Mouse (Mus musculus): ENCODE data around the gene Pde6g. TPM values are rescaled to one million over a fixed set of nuclear protein-coding genes. Genes with fewer than 3 reads are reported as not detected.

The Pde6g gene
- total and polyA plus RNA-seq, 3 experiments = 0.35 to 0.84 TPM; not detected in 1

- no peak for TF ChIP-seq USF2 (IDR thresholded peaks at IDR 0.05; ENCODE audit: borderline replicate concordance in 1 of 2, insufficient read depth in 1 of 2, low read depth in 1 of 2, low read length in 2 of 2)
- TF ChIP-seq MYB (IDR thresholded peaks at IDR 0.05; ENCODE audit: low read depth, low read length) = no peak
- peak; percentile 95 for TF ChIP-seq MAX (IDR thresholded peaks at IDR 0.05; ENCODE audit: low read length)
- no peak for TF ChIP-seq ZNF384 (IDR thresholded peaks at IDR 0.05; ENCODE audit: low read depth, low read length)
- TF ChIP-seq CHD1 (IDR thresholded peaks at IDR 0.05; ENCODE audit: low read depth, low read length) = no peak; the same call in 1 of the 2 replicates
- TF ChIP-seq TAL1 (IDR thresholded peaks at IDR 0.05; ENCODE audit: low read length) = no peak
- TF ChIP-seq ETS1 (IDR thresholded peaks at IDR 0.05; ENCODE audit: low read depth, low read length) = peak; percentile 47; the same call in 1 of the 2 replicates
- TF ChIP-seq JUND (IDR thresholded peaks at IDR 0.05; ENCODE audit: low read depth, low read length) = no peak
- peak; percentile 44; the same call in 1 of the 2 replicates for TF ChIP-seq ZMIZ1 (IDR thresholded peaks at IDR 0.05; ENCODE audit: low read depth, low read length)
- TF ChIP-seq NRF1 (IDR thresholded peaks at IDR 0.05; ENCODE audit: insufficient read depth, low read depth, low read length, poor library complexity, severe bottlenecking) = no peak
- peak; percentile 88 for TF ChIP-seq USF1 (IDR thresholded peaks at IDR 0.05; ENCODE audit: low read depth, low read length)
- peak; percentile 92 for TF ChIP-seq MYC (IDR thresholded peaks at IDR 0.05; ENCODE audit: low read depth, low read length)
- peak; percentile 26 for TF ChIP-seq SMC3 (IDR thresholded peaks at IDR 0.05; ENCODE audit: low read depth, low read length)
- no peak for TF ChIP-seq ZKSCAN1 (IDR thresholded peaks at IDR 0.05; ENCODE audit: low read depth, low read length)
- TF ChIP-seq ZC3H11A (IDR thresholded peaks at IDR 0.05; ENCODE audit: low read depth, low read length) = no peak
Observed at GRCm38 (mm10) chr11:120492024-120492877, 39.0 kb upstream of the Pde6g start (continued).

- Histone ChIP-seq H3K9me3 (replicated peaks; ENCODE audit: insufficient read depth, low read length) (no peaks in the 10 kb centered on the region), H3K27me3 (ENCODE audit: control insufficient read depth in 1 of 2, insufficient read depth in 2 of 2, low read length in 2 of 2) (no peaks in the 10 kb centered on the region), H3K27ac (ENCODE audit: control insufficient read depth, low read depth, low read length) (peak within 1 kb of the TSS; percentile 54), H3K4me3 (ENCODE audit: control insufficient read depth in 1 of 2, insufficient read depth in 1 of 2, low read depth in 2 of 2, low read length in 2 of 2) (peak within 1 kb of the TSS; percentile 63 to 80), H3K36me3 (ENCODE audit: control insufficient read depth in 1 of 2, insufficient read depth in 2 of 2, low read length in 2 of 2) (peaks cover 3 to 14% of the 10 kb centered on the region in 2 experiments; a peak in 3 of 4 replicates), H3K4me1 (ENCODE audit: control insufficient read depth in 1 of 2, insufficient read depth in 2 of 2, low read length in 2 of 2) (peaks cover 0 to 20% of the 10 kb centered on the region in 2 experiments; a peak in 2 of 4 replicates), H3K79me2 (ENCODE audit: control insufficient read depth, insufficient read depth, low read length, poor library complexity) (peaks cover 28% of the 10 kb centered on the region), H3K9ac (ENCODE audit: control insufficient read depth, low read depth, low read length, poor library complexity, severe bottlenecking) (peak within 1 kb of the TSS; percentile 87)
- peak; percentile 93 for DNase-seq (ENCODE audit: low read depth, low spot score)
- TF ChIP-seq BHLHE40 (IDR thresholded peaks at IDR 0.05; ENCODE audit: borderline replicate concordance, low read depth, low read length) (no peak), USF1 (IDR thresholded peaks at IDR 0.05; ENCODE audit: low read depth, low read length) (peak; percentile 61), CHD2 (IDR thresholded peaks at IDR 0.05; ENCODE audit: low read length) (peak; percentile 21; the same call in 1 of the 2 replicates), UBTF (IDR thresholded peaks at IDR 0.05; ENCODE audit: borderline replicate concordance, insufficient read depth, low read depth, low read length) (0 out of 2 replicates have a peak, but pooled peaks have one; percentile 43), RAD21 (IDR thresholded peaks at IDR 0.05; ENCODE audit: low read depth, low read length) (no peak), SIN3A (IDR thresholded peaks at IDR 0.05; ENCODE audit: low read length) (peak; percentile 54; the same call in 1 of the 2 replicates), TCF12 (IDR thresholded peaks at IDR 0.05; ENCODE audit: low read depth, low read length) (peak; percentile 56), GATA1 (IDR thresholded peaks at IDR 0.05; ENCODE audit: low read depth, low read length) (no peak), POLR2AphosphoS2 (IDR thresholded peaks at IDR 0.05; ENCODE audit: low read length) (peak; percentile 92), ZKSCAN1 (IDR thresholded peaks at IDR 0.05; ENCODE audit: low read depth, low read length) (no peak), MYC (IDR thresholded peaks at IDR 0.05; ENCODE audit: low read depth, low read length) (peak; percentile 85), EP300 (IDR thresholded peaks at IDR 0.05; ENCODE audit: low read depth in 1 of 2, low read length in 2 of 2) (no peak), MAX (IDR thresholded peaks at IDR 0.05; ENCODE audit: low read length) (peak; percentile 84), MXI1 (IDR thresholded peaks at IDR 0.05; ENCODE audit: low read depth, low read length) (peak; percentile 63; the same call in 1 of the 2 replicates), SMC3 (IDR thresholded peaks at IDR 0.05; ENCODE audit: low read depth, low read length) (no peak), HCFC1 (IDR thresholded peaks at IDR 0.05; ENCODE audit: low read depth, low read length) (peak; percentile 63), TBP (IDR thresholded peaks at IDR 0.05; ENCODE audit: low read depth, low read length) (peak; percentile 66), GABPA (IDR thresholded peaks at IDR 0.05; ENCODE audit: low read depth, low read length) (no peak), ETS1 (IDR thresholded peaks at IDR 0.05; ENCODE audit: low read depth, low read length) (no peak), NELFE (IDR thresholded peaks at IDR 0.05; ENCODE audit: low read depth, low read length) (peak; percentile 95), MEF2A (IDR thresholded peaks at IDR 0.05; ENCODE audit: extremely low read depth, insufficient replicate concordance, low read depth, low read length, poor library complexity, severe bottlenecking) (no peak)
Observed at GRCm38 (mm10) chr11:120491317-120492023, 38.2 kb upstream of the Pde6g start, which contains the start of gene Slc25a10. Gene Slc25a10, plus strand, starts transcription at chr11:120491840.

All from MEL (cell line).